Mouse (Mus musculus): ENCODE data around the gene Atraid. TPM values are rescaled to one million over a fixed set of nuclear protein-coding genes. Genes with fewer than 3 reads are reported as not detected.
A peak's percentile ranks its signal among the peaks of the same experiment; 100 is the strongest.
"Not testable (repeated sequence)": the region's sequence is repeated elsewhere in the genome, so short reads cannot be mapped to it uniquely, and the experiment has no call there.

The Atraid gene
- polyA plus RNA-seq, 1 experiment from 2014 or later, result 156 TPM

- WGBS, result 94% methylated on average over 4 of the region's 4 CpGs
- no peak overlapping the region for H3K4me2 ChIP-seq (replicated peaks)
- H3K9ac ChIP-seq (replicated peaks), result no peak overlapping the region
- H3K4me1 ChIP-seq (replicated peaks), result no peaks in the 10 kb centered on the region
- peaks cover 6% of the 10 kb centered on the region; the same call in 1 of the 2 replicates for H3K36me3 ChIP-seq
- H3K27ac ChIP-seq, result no peak overlapping the region
- no peak for ATAC-seq
- no peaks in the 10 kb centered on the region for H3K27me3 ChIP-seq
- no peak overlapping the region for H3K4me3 ChIP-seq (replicated peaks)
- no peaks in the 10 kb centered on the region for H3K9me3 ChIP-seq
Measured at GRCm38 (mm10) chr5:31030926-31031325, 17.2 kb upstream of the Atraid start.

GRCm38 (mm10) chr5:31031508-31031907, 16.6 kb upstream of the Atraid start:
- ATAC-seq, result no peak
- Histone ChIP-seq H3K4me2 (replicated peaks) (no peak overlapping the region), H3K9ac (replicated peaks) (no peak overlapping the region), H3K9me3 (no peaks in the 10 kb centered on the region), H3K27me3 (no peaks in the 10 kb centered on the region), H3K36me3 (peaks cover 12% of the 10 kb centered on the region), H3K27ac (no peak overlapping the region), H3K4me1 (replicated peaks) (no peaks in the 10 kb centered on the region), H3K4me3 (replicated peaks) (no peak overlapping the region)
- 87% methylated on average over 8 of the region's 8 CpGs for whole genome bisulfite sequencing

- Histone ChIP-seq H3K27me3 (no peaks in the 10 kb centered on the region), H3K36me3 (peaks cover 39% of the 10 kb centered on the region), H3K4me1 (replicated peaks) (no peaks in the 10 kb centered on the region), H3K27ac (no peak overlapping the region), H3K4me3 (replicated peaks) (no peak overlapping the region), H3K9ac (replicated peaks) (no peak overlapping the region), H3K9me3 (no peaks in the 10 kb centered on the region), H3K4me2 (replicated peaks) (no peak overlapping the region)
- WGBS, result 89% methylated on average over 6 of the region's 6 CpGs
- ATAC-seq, result no peak
Measured at GRCm38 (mm10) chr5:31034669-31035068, 13.4 kb upstream of the Atraid start.

GRCm38 (mm10) chr5:31036556-31036955, 11.6 kb upstream of the Atraid start:
- not testable (repeated sequence) for H3K4me2 ChIP-seq (replicated peaks); ATAC-seq; H3K9me3 ChIP-seq; H3K4me3 ChIP-seq (replicated peaks); H3K27ac ChIP-seq; H3K27me3 ChIP-seq; H3K4me1 ChIP-seq (replicated peaks); H3K9ac ChIP-seq (replicated peaks)
- peaks cover 58% of the 10 kb centered on the region for H3K36me3 ChIP-seq
- WGBS, result 91% methylated on average over 11 of the region's 11 CpGs

GRCm38 (mm10) chr5:31038171-31038845, 9.8 kb upstream of the Atraid start:
- H3K36me3 ChIP-seq, result peaks cover 76% of the 10 kb centered on the region
- H3K27me3 ChIP-seq, result no peaks in the 10 kb centered on the region
- WGBS, result 91% methylated on average over 7 of the region's 7 CpGs
- H3K4me3 ChIP-seq (replicated peaks), result no peak overlapping the region
- no peaks in the 10 kb centered on the region for H3K9me3 ChIP-seq
- no peak overlapping the region for H3K4me2 ChIP-seq (replicated peaks)
- H3K27ac ChIP-seq, result no peak overlapping the region
- no peak for ATAC-seq
- H3K9ac ChIP-seq (replicated peaks), result no peak overlapping the region
- no peaks in the 10 kb centered on the region for H3K4me1 ChIP-seq (replicated peaks)

- Histone ChIP-seq H3K27me3 (no peaks in the 10 kb centered on the region), H3K4me2 (replicated peaks) (no peak overlapping the region; the same call in 1 of the 2 replicates), H3K4me3 (replicated peaks) (no peak overlapping the region), H3K9me3 (no peaks in the 10 kb centered on the region), H3K9ac (replicated peaks) (no peak overlapping the region), H3K36me3 (peaks cover 32% of the 10 kb centered on the region), H3K4me1 (replicated peaks) (peaks cover 15% of the 10 kb centered on the region), H3K27ac (no peak overlapping the region)
- no peak for ATAC-seq
- 94% methylated on average over 6 of the region's 6 CpGs for WGBS
Measured at GRCm38 (mm10) chr5:31046416-31046815, 1.7 kb upstream of the Atraid start.

GRCm38 (mm10) chr5:31047074-31047473, 1.0 kb upstream of the Atraid start:
- H3K9me3 ChIP-seq, result no peaks in the 10 kb centered on the region
- no peak for ATAC-seq
- no peaks in the 10 kb centered on the region for H3K27me3 ChIP-seq
- peak overlapping the region; percentile 88 for H3K9ac ChIP-seq (replicated peaks)
- WGBS, result 84% methylated on average over 5 of the region's 5 CpGs
- peaks cover 26% of the 10 kb centered on the region for H3K36me3 ChIP-seq
- H3K4me3 ChIP-seq (replicated peaks), result peak overlapping the region; percentile 70
- peak overlapping the region; percentile 82 for H3K4me2 ChIP-seq (replicated peaks)
- peaks cover 15% of the 10 kb centered on the region for H3K4me1 ChIP-seq (replicated peaks)
- no peak overlapping the region for H3K27ac ChIP-seq

GRCm38 (mm10) chr5:31048763-31049641, 890 bp downstream of the Atraid start, which contains the start of gene Slc5a6:
Slc5a6 (minus strand) TSS chr5:31048924.
- no peaks in the 10 kb centered on the region for H3K9me3 ChIP-seq

GRCm38 (mm10) chr5:31050427-31050826, 2.3 kb downstream of the Atraid start:
- H3K27ac ChIP-seq, result no peak overlapping the region
- no peak for ATAC-seq
- H3K4me2 ChIP-seq (replicated peaks), result no peak overlapping the region
- no peaks in the 10 kb centered on the region for H3K27me3 ChIP-seq
- no peak overlapping the region for H3K9ac ChIP-seq (replicated peaks)
- H3K4me3 ChIP-seq (replicated peaks), result no peak overlapping the region
- no peaks in the 10 kb centered on the region for H3K9me3 ChIP-seq
- peaks cover 6% of the 10 kb centered on the region; the same call in 1 of the 2 replicates for H3K36me3 ChIP-seq
- H3K4me1 ChIP-seq (replicated peaks), result peaks cover 26% of the 10 kb centered on the region

More at GRCm38 (mm10) chr5:31048763-31049641, 890 bp downstream of the Atraid start, which contains the start of gene Slc5a6:
- H3K27me3 ChIP-seq, result no peaks in the 10 kb centered on the region
- ATAC-seq, result peak; percentile 49
- H3K9ac ChIP-seq (replicated peaks), result peak within 1 kb of the TSS; percentile 88
- under 1% methylated on average over 23 of the region's 23 CpGs for WGBS
- peaks cover 12% of the 10 kb centered on the region for H3K36me3 ChIP-seq
- peak within 1 kb of the TSS; percentile 70 for H3K4me3 ChIP-seq (replicated peaks)
- peak within 1 kb of the TSS; percentile 82 for H3K4me2 ChIP-seq (replicated peaks)
- peak within 1 kb of the TSS; percentile 93 for H3K27ac ChIP-seq
- H3K4me1 ChIP-seq (replicated peaks), result peaks cover 18% of the 10 kb centered on the region

GRCm38 (mm10) chr5:31053728-31054127, 5.6 kb downstream of the Atraid start:
- peak overlapping the region; percentile 79 for H3K4me2 ChIP-seq (replicated peaks)
- not testable (repeated sequence) for H3K27me3 ChIP-seq, ATAC-seq, H3K9me3 ChIP-seq
- H3K27ac ChIP-seq, result peak overlapping the region; percentile 69; the same call in 1 of the 2 replicates
- peak overlapping the region; percentile 56 for H3K4me3 ChIP-seq (replicated peaks)
- H3K9ac ChIP-seq (replicated peaks), result peak overlapping the region; percentile 77; the same call in 1 of the 2 replicates
- 50% methylated on average over 4 of the region's 4 CpGs for WGBS
- H3K36me3 ChIP-seq, result peaks cover 24% of the 10 kb centered on the region
- peaks cover 24% of the 10 kb centered on the region for H3K4me1 ChIP-seq (replicated peaks)

- peak; percentile 98 for ATAC-seq
- peaks cover 32% of the 10 kb centered on the region for H3K36me3 ChIP-seq
- no peaks in the 10 kb centered on the region for H3K27me3 ChIP-seq
- no peaks in the 10 kb centered on the region for H3K9me3 ChIP-seq
- H3K9ac ChIP-seq (replicated peaks), result peak within 1 kb of the TSS; percentile 77
- H3K4me2 ChIP-seq (replicated peaks), result peak within 1 kb of the TSS; percentile 79
- peak within 1 kb of the TSS; percentile 69 for H3K27ac ChIP-seq
- peaks cover 24% of the 10 kb centered on the region for H3K4me1 ChIP-seq (replicated peaks)
- peak within 1 kb of the TSS; percentile 56 for H3K4me3 ChIP-seq (replicated peaks)
- WGBS, result 2% methylated on average over 61 of the region's 64 CpGs
Measured at GRCm38 (mm10) chr5:31054261-31055215, 6.4 kb downstream of the Atraid start, which contains the start of gene Cad. Cad (plus strand) TSS chr5:31054780.
